Mouse (Mus musculus) MEL (cell line): ENCODE data around the gene Nrip1. TPM values are rescaled to one million over a fixed set of nuclear protein-coding genes. Genes with fewer than 3 reads are reported as not detected.

ENCODE experiments used
- DNase-seq: peaks from one replicate; pipeline ENCODE4 v3.0.0; 2011; ENCODE audit warnings: low read depth, low spot score
- H3K27ac ChIP-seq: 2 replicates; pipeline ENCODE4 v1.5.1; 2012; ENCODE audit warnings: low read depth, mild to moderate bottlenecking, control low read depth, low read length, moderate library complexity; ENCODE audit not compliant: control insufficient read depth
- H3K27me3 ChIP-seq, 2 experiments: fragments of 150-350 bp in 1 of 2; sonication (generic) in 1 of 2; 2 replicates each; pipeline ENCODE4 v1.6.1; 2012; ENCODE audit warnings: low read length in 2 of 2, mild to moderate bottlenecking in 2 of 2, improper control_type of control experiment in 1 of 2, moderate library complexity in 1 of 2; ENCODE audit not compliant: insufficient read depth in 2 of 2, control insufficient read depth in 1 of 2
- H3K36me3 ChIP-seq, 2 experiments: 2 replicates each; pipeline ENCODE4 v1.6.1; 2012 to 2014; ENCODE audit warnings: low read length in 2 of 2, improper control_type of control experiment in 1 of 2, inconsistent platforms in 1 of 2, mild to moderate bottlenecking in 1 of 2; ENCODE audit not compliant: insufficient read depth in 2 of 2, control insufficient read depth in 1 of 2
- H3K4me1 ChIP-seq, 2 experiments: fragments of 150-350 bp in 1 of 2; sonication (generic) in 1 of 2; 2 replicates each; pipeline ENCODE4 v1.6.1; 2012; ENCODE audit warnings: low read length in 2 of 2, improper control_type of control experiment in 1 of 2, mild to moderate bottlenecking in 1 of 2; ENCODE audit not compliant: insufficient read depth in 2 of 2, control insufficient read depth in 1 of 2
- H3K4me3 ChIP-seq, 2 experiments: fragments of 150-350 bp in 1 of 2; sonication (generic) in 1 of 2; 2 replicates each; pipeline ENCODE4 v1.5.1; 2012; ENCODE audit warnings: low read depth in 2 of 2, low read length in 2 of 2, mild to moderate bottlenecking in 2 of 2, moderate library complexity in 2 of 2, control low read depth in 1 of 2, improper control_type of control experiment in 1 of 2; ENCODE audit not compliant: control insufficient read depth in 1 of 2, insufficient read depth in 1 of 2
- H3K79me2 ChIP-seq: 2 replicates; pipeline ENCODE4 v1.6.1; 2012; ENCODE audit warnings: mild to moderate bottlenecking, low read length, moderate library complexity; ENCODE audit not compliant: control insufficient read depth, poor library complexity, insufficient read depth
- H3K9ac ChIP-seq: 2 replicates; pipeline ENCODE4 v1.6.1; 2012; ENCODE audit warnings: low read depth, mild to moderate bottlenecking, control low read depth, low read length, moderate library complexity; ENCODE audit not compliant: control insufficient read depth, poor library complexity, severe bottlenecking
- H3K9me3 ChIP-seq: fragments of 150-350 bp; sonication (generic); replicated peaks from 2 replicates; pipeline ENCODE4 v1.6.1; 2012; ENCODE audit warnings: mild to moderate bottlenecking, low read length, improper control_type of control experiment, moderate library complexity; ENCODE audit not compliant: insufficient read depth
- CHD1 ChIP-seq: IDR thresholded peaks from 2 replicates; pipeline ENCODE4 v1.6.1; 2012; ENCODE audit warnings: low read depth, mild to moderate bottlenecking, inconsistent platforms, low read length, improper control_type of control experiment
- CTCF ChIP-seq, 3 experiments: IDR thresholded peaks in 2 of 3; conservative IDR thresholded peaks in 1 of 3; 2 replicates each; pipeline ENCODE4 v1.5.1; 2011 to 2012; ENCODE audit warnings: low read length in 3 of 3, low read depth in 2 of 3, mild to moderate bottlenecking in 2 of 3, improper control_type of control experiment in 1 of 3, inconsistent platforms in 1 of 3, mixed read lengths in 1 of 3, moderate library complexity in 1 of 3; ENCODE audit not compliant: control insufficient read depth in 1 of 3, insufficient read depth in 1 of 3, poor library complexity in 1 of 3, severe bottlenecking in 1 of 3
- E2F4 ChIP-seq: IDR thresholded peaks from 2 replicates; pipeline ENCODE4 v1.6.1; 2011; ENCODE audit warnings: low read depth, low read length, improper control_type of control experiment, borderline replicate concordance
- EP300 ChIP-seq, 2 experiments: IDR thresholded peaks; 2 replicates each; pipeline ENCODE4 v1.6.1; 2011; ENCODE audit warnings: improper control_type of control experiment in 2 of 2, low read length in 2 of 2, low read depth in 1 of 2, mild to moderate bottlenecking in 1 of 2
- ETS1 ChIP-seq: IDR thresholded peaks from 2 replicates; pipeline ENCODE4 v1.6.1; 2012; ENCODE audit warnings: low read depth, mild to moderate bottlenecking, inconsistent platforms, low read length, improper control_type of control experiment, moderate library complexity
- GABPA ChIP-seq: IDR thresholded peaks from 2 replicates; pipeline ENCODE4 v1.6.1; 2012; ENCODE audit warnings: low read depth, mild to moderate bottlenecking, inconsistent platforms, low read length, improper control_type of control experiment, moderate library complexity
- JUND ChIP-seq: IDR thresholded peaks from 2 replicates; pipeline ENCODE4 v1.6.1; 2011; ENCODE audit warnings: low read depth, mild to moderate bottlenecking, improper control_type of control experiment, low read length
- MAFK ChIP-seq: IDR thresholded peaks from 2 replicates; pipeline ENCODE4 v1.6.1; 2011; ENCODE audit warnings: low read depth, mild to moderate bottlenecking, low read length, improper control_type of control experiment, borderline replicate concordance
- MYB ChIP-seq: IDR thresholded peaks from 2 replicates; pipeline ENCODE4 v1.6.1; 2011; ENCODE audit warnings: mild to moderate bottlenecking, low read depth, low read length, improper control_type of control experiment
- MYC ChIP-seq: IDR thresholded peaks from 2 replicates; pipeline ENCODE4 v1.6.1; 2011; ENCODE audit warnings: low read depth, mild to moderate bottlenecking, low read length, improper control_type of control experiment, moderate library complexity
- POLR2A ChIP-seq, 2 experiments: IDR thresholded peaks; 2 replicates each; pipeline ENCODE4 v1.6.1; 2011 to 2012; ENCODE audit warnings: low read length in 2 of 2, mild to moderate bottlenecking in 2 of 2, control low read depth in 1 of 2, improper control_type of control experiment in 1 of 2, low read depth in 1 of 2, moderate library complexity in 1 of 2; ENCODE audit not compliant: control insufficient read depth in 1 of 2, insufficient read depth in 1 of 2, poor library complexity in 1 of 2
- POLR2AphosphoS2 ChIP-seq: IDR thresholded peaks from 2 replicates; pipeline ENCODE4 v1.6.1; 2011; ENCODE audit warnings: low read length, improper control_type of control experiment
- RAD21 ChIP-seq: IDR thresholded peaks from 2 replicates; pipeline ENCODE4 v1.6.1; 2011; ENCODE audit warnings: mild to moderate bottlenecking, low read depth, low read length, improper control_type of control experiment
- TAL1 ChIP-seq: IDR thresholded peaks from 2 replicates; pipeline ENCODE4 v1.6.1; 2012; ENCODE audit warnings: mild to moderate bottlenecking, inconsistent platforms, low read length, moderate library complexity, mixed read lengths
- TBP ChIP-seq: IDR thresholded peaks from 2 replicates; pipeline ENCODE4 v1.8.0; 2011; ENCODE audit warnings: low read depth, low read length, improper control_type of control experiment
- ZC3H11A ChIP-seq: IDR thresholded peaks from 2 replicates; pipeline ENCODE4 v1.6.1; 2012; ENCODE audit warnings: low read depth, mild to moderate bottlenecking, inconsistent platforms, low read length, improper control_type of control experiment
- ZKSCAN1 ChIP-seq: IDR thresholded peaks from 2 replicates; pipeline ENCODE4 v1.6.1; 2012; ENCODE audit warnings: low read depth, mild to moderate bottlenecking, inconsistent platforms, low read length, improper control_type of control experiment, moderate library complexity
- polyA plus RNA-seq, 2 experiments: library from polyadenylated mRNA; stranded (reverse) in 1 of 2; unstranded in 1 of 2; fragments of >175 nt in 1 of 2; fragments of >200 nt in 1 of 2; gene quantifications; 2 replicates each; pipeline versions ENCODE4 v1.2.1 to v1.2.4; 2012; ENCODE audit warnings: low replicate concordance in 2 of 2, low read depth in 1 of 2; ENCODE audit not compliant: insufficient read length in 2 of 2, insufficient read depth in 1 of 2, missing spikeins in 1 of 2
- total RNA-seq: library from RNA; depleted of rRNA; stranded (reverse); fragments of 300-350 nt; gene quantifications from 2 replicates; pipeline ENCODE4 v1.2.3, GENCODE M21; 2012

The Nrip1 gene
- total and polyA plus RNA-seq, 3 experiments, result 13.6 to 42.6 (median 21.1) TPM

GRCm38 (mm10) chr16:76363641-76364040 is 10.0 kb downstream of the Nrip1 start:
- H3K79me2 ChIP-seq, result peaks cover 56% of the 10 kb centered on the region
- peak; percentile 69 for DNase-seq
- H3K9ac ChIP-seq, result no peak overlapping the region
- H3K27me3 ChIP-seq, result no peaks in the 10 kb centered on the region
- H3K4me1 ChIP-seq, result peaks cover 7 to 15% of the 10 kb centered on the region in 2 experiments; a peak in 2 of 4 replicates
- H3K36me3 ChIP-seq, result peaks cover 1 to 15% of the 10 kb centered on the region in 2 experiments
- TF ChIP-seq MYC (0 out of 2 replicates have a peak, but pooled peaks have one; percentile 36), ZKSCAN1 (no peak), RAD21 (no peak; the same call in 1 of the 2 replicates)
- H3K4me3 ChIP-seq, result no peak overlapping the region
- no peak overlapping the region for H3K27ac ChIP-seq
- H3K9me3 ChIP-seq, result no peaks in the 10 kb centered on the region

GRCm38 (mm10) chr16:76362982-76363381 is 10.6 kb downstream of the Nrip1 start:
- no peak overlapping the region for H3K9ac ChIP-seq
- TF ChIP-seq MYB (no peak), JUND (peak; percentile 84), E2F4 (no peak)
- no peak for DNase-seq
- no peak overlapping the region for H3K27ac ChIP-seq
- peaks cover 56% of the 10 kb centered on the region for H3K79me2 ChIP-seq
- no peak overlapping the region for H3K4me3 ChIP-seq
- H3K4me1 ChIP-seq, result peaks cover 7 to 15% of the 10 kb centered on the region in 2 experiments; a peak in 2 of 4 replicates
- no peaks in the 10 kb centered on the region for H3K27me3 ChIP-seq
- H3K9me3 ChIP-seq, result no peaks in the 10 kb centered on the region
- H3K36me3 ChIP-seq, result peaks cover 1 to 15% of the 10 kb centered on the region in 2 experiments

GRCm38 (mm10) chr16:76360441-76360840 is 13.2 kb downstream of the Nrip1 start:
- H3K9ac ChIP-seq, result no peak overlapping the region
- TF ChIP-seq ZC3H11A (no peak), E2F4 (no peak), CHD1 (no peak), ETS1 (no peak), POLR2AphosphoS2 (no peak), TBP (no peak), POLR2A (IDR thresholded peaks at IDR 0.05; ENCODE audit: control insufficient read depth in 1 of 2, insufficient read depth in 1 of 2, low read depth in 1 of 2, low read length in 2 of 2, poor library complexity in 1 of 2) (no peak), EP300 (IDR thresholded peaks at IDR 0.05; ENCODE audit: low read depth in 1 of 2, low read length in 2 of 2) (no peak), MAFK (no peak), CTCF (IDR thresholded peaks at IDR 0.05 in 2 of 3, conservative IDR thresholded peaks at IDR 0.05 in 1 of 3; ENCODE audit: control insufficient read depth in 1 of 3, insufficient read depth in 1 of 3, low read depth in 2 of 3, low read length in 3 of 3, poor library complexity in 1 of 3, severe bottlenecking in 1 of 3) (no peak), GABPA (no peak), ZKSCAN1 (no peak), TAL1 (no peak)
- no peak overlapping the region for H3K4me3 ChIP-seq
- peaks cover 57% of the 10 kb centered on the region for H3K79me2 ChIP-seq
- H3K4me1 ChIP-seq, result peaks cover 8 to 14% of the 10 kb centered on the region in 2 experiments; a peak in 3 of 4 replicates
- DNase-seq, result no peak
- H3K27me3 ChIP-seq, result no peaks in the 10 kb centered on the region
- no peak overlapping the region for H3K27ac ChIP-seq
- peaks cover 1 to 20% of the 10 kb centered on the region in 2 experiments; a peak in 3 of 4 replicates for H3K36me3 ChIP-seq
- no peaks in the 10 kb centered on the region for H3K9me3 ChIP-seq
